ENCODE assay signal across 8 mouse cellular contexts in genomic region chr3:97657655-97658411, GRCm38 (mm10). TPM values are rescaled to one million over a fixed set of nuclear protein-coding genes. Genes with fewer than 3 reads are reported as not detected.
DNase-seq lines count a peak whose midpoint lies in the region; ATAC-seq and TF ChIP-seq lines count a peak whose summit lies in the region.

Gene Prkab2 (plus strand): TSS chr3:97658193.

- no peak for TF ChIP-seq CTCF in cortical plate, adult 2 months (IDR thresholded peaks at IDR 0.05; ENCODE audit: extremely low read depth, insufficient read depth, low read length)

- peak within 1 kb of the TSS; percentile 68 for H3K4me3 ChIP-seq in cortical plate, adult 2 months (ENCODE audit: insufficient read depth, low read length)
- peak within 1 kb of the TSS; percentile 99 for H3K4me3 ChIP-seq in megakaryocyte, embryonic 14.5 days (replicated peaks)

- peak; percentile 84 for ATAC-seq in activated CD4-positive, CD25-positive, alpha-beta regulatory T cell, adult 4 months

- peaks cover 8% of the 10 kb centered on the region for H3K9me3 ChIP-seq in megakaryocyte, embryonic 14.5 days

- peaks cover 17% of the 10 kb centered on the region for H3K36me3 ChIP-seq in megakaryocyte, embryonic 14.5 days (replicated peaks; ENCODE audit: low read length)

- peak; percentile 66; the same call in 1 of the 2 replicates for TF ChIP-seq POLR2A in cortical plate, adult 2 months (IDR thresholded peaks at IDR 0.05; ENCODE audit: extremely low read depth, insufficient read depth, low read length)

- no peaks in the 10 kb centered on the region; the same call in 1 of the 2 replicates for H3K4me1 ChIP-seq in cortical plate, adult 2 months (ENCODE audit: control insufficient read depth, insufficient read depth, low read length)
- peaks cover 46% of the 10 kb centered on the region for H3K4me1 ChIP-seq in megakaryocyte, embryonic 14.5 days

- H3K27me3 ChIP-seq in megakaryocyte, embryonic 14.5 days (replicated peaks) = no peaks in the 10 kb centered on the region

- DNase-seq in gastrocnemius, adult 8-10 months (ENCODE audit: low spot score in 2 of 2) = peak; percentile 99
- DNase-seq in hindlimb bud, embryonic 11.5 days (ENCODE audit: extremely low spot score, low read depth, low spot score) = peak; percentile 78
- peak; percentile 93 to 99 for DNase-seq in left cerebral cortex, adult 8-10 months (ENCODE audit: low spot score in 2 of 2)
- DNase-seq in right cerebral cortex, postnatal 10 days (ENCODE audit: low spot score in 2 of 2) = peak; percentile 99 to 100
- DNase-seq in urinary bladder, postnatal 25 days (ENCODE audit: low spot score) = peak; percentile 99

- H3K27ac ChIP-seq in cortical plate, adult 2 months (ENCODE audit: insufficient read depth, low read length) = peak within 1 kb of the TSS; percentile 9; the same call in 1 of the 2 replicates

RNA-seq across cellular contexts. Expression of gene Prkab2, which starts in this region (rescaled TPM):
- 1 to 10 TPM; 1.7 to 2.2 TPM for polyA plus RNA-seq in activated CD4-positive, CD25-positive, alpha-beta regulatory T cell, adult 4 months (2017; shearing (Covaris generic))
- polyA plus RNA-seq in cortical plate, adult 2 months (2012; rRNA removed) = 33.2 and 33.8 TPM in 2 replicates
- total RNA-seq in gastrocnemius, adult 8-10 months (2022) = 100 to 1,000 TPM; 206 to 278 (median 246) TPM
- total RNA-seq in left cerebral cortex, adult 8-10 months (2022) = 10 to 100 TPM; 27.4 to 28.4 (median 27.6) TPM
- polyA plus RNA-seq in megakaryocyte, embryonic 14.5 days (2012; ENCODE audit: insufficient read depth, low replicate concordance) = 1.4 and 2.2 TPM in 2 replicates

Comparison
In these comparisons a context has a peak if more than half of its experiments do, and no peak if none do; other contexts are left out.
1. Peak in every context shown above with its lines: DNase-seq, ATAC-seq, H3K4me3 ChIP-seq and H3K27ac ChIP-seq.
2. RNA of gene Prkab2 (total RNA-seq): 206 to 278 TPM in gastrocnemius, adult 8-10 months; 27.4 to 28.4 TPM in left cerebral cortex, adult 8-10 months; every median in the first group is over 4 times any median in the second.
3. RNA of gene Prkab2 (polyA plus RNA-seq): 33.2 to 33.8 TPM in cortical plate, adult 2 months; 1.7 to 2.2 TPM in activated CD4-positive, CD25-positive, alpha-beta regulatory T cell, adult 4 months and 1.4 to 2.2 TPM in megakaryocyte, embryonic 14.5 days; every median in the first group is over 10 times any median in the second.